Mouse (Mus musculus): ENCODE measurements around the gene Rpl39l. TPM values are rescaled to one million over a fixed set of nuclear protein-coding genes. Genes with fewer than 3 reads are reported as not detected.

The Rpl39l gene
- total and polyA plus RNA-seq, 3 experiments = not detected

GRCm38 (mm10) chr16:10129052-10129911 lies 40.7 kb upstream of the Rpl39l start:
- TF ChIP-seq POLR2AphosphoS2 (IDR thresholded peaks at IDR 0.05; ENCODE audit: low read length) (no peak), GABPA (IDR thresholded peaks at IDR 0.05; ENCODE audit: low read depth, low read length) (no peak), MYB (IDR thresholded peaks at IDR 0.05; ENCODE audit: low read depth, low read length) (no peak)
- no peaks in the 10 kb centered on the region for H3K9me3 ChIP-seq (replicated peaks; ENCODE audit: insufficient read depth, low read length)
- no peak overlapping the region for H3K9ac ChIP-seq (ENCODE audit: control insufficient read depth, low read depth, low read length, poor library complexity, severe bottlenecking)
- DNase-seq (ENCODE audit: low read depth, low spot score) = no peak
- no peaks in the 10 kb centered on the region for H3K4me1 ChIP-seq (ENCODE audit: control insufficient read depth in 1 of 2, insufficient read depth in 2 of 2, low read length in 2 of 2)
- H3K36me3 ChIP-seq (ENCODE audit: control insufficient read depth in 1 of 2, insufficient read depth in 2 of 2, low read length in 2 of 2) = no peaks in the 10 kb centered on the region
- no peak overlapping the region for H3K27ac ChIP-seq (ENCODE audit: control insufficient read depth, low read depth, low read length)
- H3K27me3 ChIP-seq (ENCODE audit: control insufficient read depth in 1 of 2, insufficient read depth in 2 of 2, low read length in 2 of 2) = no peaks in the 10 kb centered on the region
- H3K4me3 ChIP-seq (ENCODE audit: control insufficient read depth in 1 of 2, insufficient read depth in 1 of 2, low read depth in 2 of 2, low read length in 2 of 2) = no peak overlapping the region
- H3K79me2 ChIP-seq (ENCODE audit: control insufficient read depth, insufficient read depth, low read length, poor library complexity) = no peaks in the 10 kb centered on the region

- Histone ChIP-seq H3K4me3 (ENCODE audit: control insufficient read depth in 1 of 2, insufficient read depth in 1 of 2, low read depth in 2 of 2, low read length in 2 of 2) (no peak overlapping the region), H3K79me2 (ENCODE audit: control insufficient read depth, insufficient read depth, low read length, poor library complexity) (no peaks in the 10 kb centered on the region), H3K9ac (ENCODE audit: control insufficient read depth, low read depth, low read length, poor library complexity, severe bottlenecking) (no peak overlapping the region), H3K9me3 (replicated peaks; ENCODE audit: insufficient read depth, low read length) (no peaks in the 10 kb centered on the region), H3K36me3 (ENCODE audit: control insufficient read depth in 1 of 2, insufficient read depth in 2 of 2, low read length in 2 of 2) (no peaks in the 10 kb centered on the region), H3K4me1 (ENCODE audit: control insufficient read depth in 1 of 2, insufficient read depth in 2 of 2, low read length in 2 of 2) (no peaks in the 10 kb centered on the region), H3K27ac (ENCODE audit: control insufficient read depth, low read depth, low read length) (no peak overlapping the region), H3K27me3 (ENCODE audit: control insufficient read depth in 1 of 2, insufficient read depth in 2 of 2, low read length in 2 of 2) (no peaks in the 10 kb centered on the region)
- no peak for DNase-seq (ENCODE audit: low read depth, low spot score)
- TF ChIP-seq CHD2 (IDR thresholded peaks at IDR 0.05; ENCODE audit: low read length) = no peak
- no peak for TF ChIP-seq MEF2A (IDR thresholded peaks at IDR 0.05; ENCODE audit: extremely low read depth, insufficient replicate concordance, low read depth, low read length, poor library complexity, severe bottlenecking)
- TF ChIP-seq ZNF384 (IDR thresholded peaks at IDR 0.05; ENCODE audit: low read depth, low read length) = no peak
- TF ChIP-seq JUND (IDR thresholded peaks at IDR 0.05; ENCODE audit: low read depth, low read length) = no peak
- TF ChIP-seq MXI1 (IDR thresholded peaks at IDR 0.05; ENCODE audit: low read depth, low read length) = no peak
- TF ChIP-seq E2F4 (IDR thresholded peaks at IDR 0.05; ENCODE audit: borderline replicate concordance, low read depth, low read length) = no peak
- no peak for TF ChIP-seq MYB (IDR thresholded peaks at IDR 0.05; ENCODE audit: low read depth, low read length)
- TF ChIP-seq NRF1 (IDR thresholded peaks at IDR 0.05; ENCODE audit: insufficient read depth, low read depth, low read length, poor library complexity, severe bottlenecking) = no peak
- TF ChIP-seq TAL1 (IDR thresholded peaks at IDR 0.05; ENCODE audit: low read length) = no peak
- no peak for TF ChIP-seq ZKSCAN1 (IDR thresholded peaks at IDR 0.05; ENCODE audit: low read depth, low read length)
- no peak for TF ChIP-seq ELF1 (IDR thresholded peaks at IDR 0.05; ENCODE audit: low read depth, low read length)
- no peak for TF ChIP-seq SIN3A (IDR thresholded peaks at IDR 0.05; ENCODE audit: low read length)
- TF ChIP-seq EP300 (IDR thresholded peaks at IDR 0.05; ENCODE audit: low read depth in 1 of 2, low read length in 2 of 2) = no peak
Measured at GRCm38 (mm10) chr16:10143166-10143565, 26.9 kb upstream of the Rpl39l start.

Measured in MEL (cell line).